Mouse (Mus musculus): ENCODE measurements around the gene Gtpbp3.
"Not testable (repeated sequence)": the region's sequence is repeated elsewhere in the genome, so short reads cannot be mapped to it uniquely, and the experiment has no call there.

Gtpbp3 gene

DNA sequence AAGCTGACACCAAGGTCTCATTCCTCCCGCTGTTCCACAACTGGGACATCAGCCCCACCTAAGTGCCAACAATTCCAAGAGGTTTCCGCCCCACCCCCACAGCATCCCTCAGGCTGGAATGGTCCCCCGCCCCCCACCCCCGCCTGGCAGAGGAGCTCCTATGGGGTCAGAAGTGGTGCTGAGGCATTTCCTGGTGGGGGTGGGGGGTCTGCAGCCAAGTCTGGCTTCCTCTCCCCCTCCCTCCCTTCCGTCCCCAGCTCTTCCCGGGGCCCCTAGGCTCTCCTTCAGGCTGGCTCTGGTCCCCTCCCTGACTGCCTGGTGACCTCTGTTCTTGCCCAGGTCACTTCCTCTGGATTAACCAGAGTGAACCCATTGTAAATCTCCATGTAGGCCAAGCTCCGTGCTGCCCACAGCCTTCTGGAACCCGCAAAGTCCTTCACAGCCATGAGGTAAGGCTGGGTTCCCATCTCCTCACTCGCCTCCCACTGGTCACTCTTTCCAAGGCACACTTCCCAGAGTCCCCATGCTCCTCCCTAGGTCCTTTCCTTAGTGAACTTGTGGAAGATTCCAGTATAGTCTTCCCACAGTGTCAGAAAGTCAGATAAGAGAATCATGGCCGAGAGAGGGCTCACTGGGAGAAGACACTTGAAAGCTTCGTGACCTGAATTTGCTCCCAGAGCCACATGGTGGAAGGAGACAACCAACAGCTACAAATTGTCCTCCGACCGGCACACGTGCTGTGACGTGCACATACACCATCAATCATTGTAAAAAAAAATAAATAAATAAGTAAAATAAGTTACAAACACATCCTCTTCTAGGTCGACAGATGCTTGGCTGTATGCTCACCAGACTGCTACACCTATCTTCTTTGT, 11.2 kb downstream of the Gtpbp3 start:
- DNase-seq: peak; percentile 94

DNA sequence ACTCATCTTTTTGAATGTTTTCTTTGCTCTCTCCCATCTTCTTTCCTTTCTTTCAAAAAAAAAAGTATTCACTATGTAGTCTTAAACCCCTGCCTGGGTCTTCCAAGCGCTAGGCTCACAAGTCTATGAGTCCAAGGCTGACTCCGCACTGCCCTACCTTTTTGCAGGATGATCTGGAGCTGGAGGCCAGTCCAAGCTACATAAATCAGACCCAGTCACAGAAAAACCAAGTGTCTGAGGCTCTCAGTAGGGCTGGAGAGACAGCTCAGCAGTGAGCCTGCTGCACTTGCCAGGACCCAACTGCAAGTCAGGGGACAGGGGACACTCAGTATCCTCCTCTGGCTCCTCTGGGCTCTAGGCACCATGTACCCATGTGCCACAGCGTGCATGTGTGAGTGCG, 16.4 kb downstream of the Gtpbp3 start:
- DNase-seq: no peak

DNA sequence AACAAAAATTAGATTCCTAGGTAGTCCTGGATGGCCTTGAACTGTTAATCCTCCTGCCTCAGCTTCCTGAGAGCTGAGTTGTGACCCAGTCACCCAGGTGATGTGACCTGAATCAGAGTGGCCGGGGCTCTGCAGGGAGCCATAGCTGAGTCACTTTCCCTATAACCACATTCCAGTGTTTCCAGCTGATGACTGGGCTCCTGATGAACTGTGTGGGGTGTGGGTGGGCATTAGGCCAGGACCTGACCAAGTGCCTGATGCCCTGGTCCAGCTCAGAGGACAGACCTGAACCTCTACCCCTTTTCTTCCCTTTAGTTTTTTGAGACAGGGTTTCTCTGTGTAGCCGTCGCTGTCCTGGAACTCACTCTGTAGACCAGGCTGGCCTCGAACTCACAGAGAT, 17.4 kb downstream of the Gtpbp3 start:
- DNase-seq: no peak

DNA sequence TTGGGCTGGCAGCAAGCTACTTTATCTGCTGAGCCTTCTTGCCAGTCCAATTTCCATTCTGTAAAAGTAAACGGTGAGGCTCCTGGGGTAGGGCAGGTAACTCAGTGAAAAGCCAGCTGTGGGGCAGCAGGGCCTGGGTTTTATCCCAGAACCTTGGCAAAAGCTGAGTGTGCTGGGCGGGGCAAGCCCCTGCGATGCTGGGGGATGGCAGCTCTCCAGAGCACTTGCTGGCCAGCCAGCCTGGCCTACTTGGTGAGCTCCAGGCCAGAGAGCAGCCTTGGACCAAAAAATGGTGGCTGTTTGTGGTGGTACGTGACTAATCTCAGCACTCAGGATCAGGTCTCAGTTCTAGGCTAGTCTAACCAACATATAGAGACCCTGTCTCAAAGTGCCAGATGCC, 18.1 kb downstream of the Gtpbp3 start:
- peak; percentile 93 for DNase-seq

DNA sequence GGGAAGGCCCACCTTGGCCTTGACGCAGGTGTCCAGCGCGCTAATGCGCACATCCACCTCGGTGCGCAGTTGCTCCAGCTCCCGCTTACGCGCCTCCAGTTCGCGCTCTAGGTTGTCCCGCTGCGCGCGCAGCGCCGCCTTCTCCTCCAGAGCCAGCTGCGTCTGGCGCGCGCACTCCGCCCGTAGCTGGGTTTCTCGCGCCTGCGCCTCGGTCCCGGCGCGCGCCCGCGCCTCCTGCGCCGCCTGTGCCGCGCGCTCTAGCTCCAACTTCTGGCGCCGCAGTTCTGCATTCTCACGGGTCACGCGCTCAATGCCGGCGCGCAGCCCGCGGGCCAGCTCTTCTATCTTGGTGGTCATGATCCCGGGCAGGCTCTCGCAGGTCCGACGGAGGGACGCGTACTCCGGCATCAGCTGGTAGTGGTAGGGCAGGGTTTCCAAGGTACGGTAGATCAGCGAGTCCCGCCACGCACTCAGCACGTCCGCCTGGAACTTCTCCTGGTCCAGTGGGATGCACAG, 19.7 kb downstream of the Gtpbp3 start:
- DNase-seq: peak; percentile 99

DNA sequence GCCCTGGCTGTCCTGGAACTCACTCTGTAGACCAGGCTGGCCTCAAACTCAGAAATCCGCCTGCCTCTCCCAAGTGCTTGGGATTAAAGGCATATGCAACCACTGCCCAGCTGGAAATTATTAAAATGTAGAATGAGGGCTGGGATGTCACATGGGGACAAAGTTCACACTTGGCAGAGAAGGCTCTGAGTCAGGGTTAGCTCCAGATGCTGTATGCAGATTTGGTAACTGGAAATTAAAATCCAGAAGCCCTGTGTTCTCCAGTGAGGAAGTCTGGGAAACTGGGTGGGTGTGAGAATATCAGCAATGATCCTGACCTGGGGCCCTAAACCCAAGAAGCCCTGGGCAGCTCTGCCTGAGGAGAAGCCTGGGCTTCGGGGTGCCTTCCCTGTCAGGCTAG, 21.4 kb downstream of the Gtpbp3 start:
- peak; percentile 94 for DNase-seq

DNA sequence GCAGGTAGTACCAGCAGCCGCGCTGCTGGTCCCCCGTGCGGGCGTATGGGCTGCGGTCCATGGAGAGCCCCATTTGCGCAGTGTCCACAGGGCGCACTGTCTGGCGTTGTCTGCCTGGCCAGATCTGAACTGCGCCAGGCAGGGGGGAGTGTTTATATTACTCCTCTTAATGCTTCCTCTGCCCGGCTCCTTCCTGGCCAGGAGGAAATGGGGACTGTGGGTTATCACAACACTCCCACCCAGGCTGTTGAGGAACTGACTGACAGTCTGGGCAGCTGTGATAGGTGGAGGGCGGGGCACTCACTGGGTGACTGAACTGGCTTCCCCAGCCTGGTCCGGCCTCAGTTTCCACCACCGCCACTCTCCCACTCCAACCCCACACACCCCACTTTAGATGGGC, 23.7 kb downstream of the Gtpbp3 start, which contains the start of gene Plvap:
Plvap (minus strand) TSS at position 109 of the 400 bp plus-strand sequence.
- DNase-seq: peak; percentile 95

DNA sequence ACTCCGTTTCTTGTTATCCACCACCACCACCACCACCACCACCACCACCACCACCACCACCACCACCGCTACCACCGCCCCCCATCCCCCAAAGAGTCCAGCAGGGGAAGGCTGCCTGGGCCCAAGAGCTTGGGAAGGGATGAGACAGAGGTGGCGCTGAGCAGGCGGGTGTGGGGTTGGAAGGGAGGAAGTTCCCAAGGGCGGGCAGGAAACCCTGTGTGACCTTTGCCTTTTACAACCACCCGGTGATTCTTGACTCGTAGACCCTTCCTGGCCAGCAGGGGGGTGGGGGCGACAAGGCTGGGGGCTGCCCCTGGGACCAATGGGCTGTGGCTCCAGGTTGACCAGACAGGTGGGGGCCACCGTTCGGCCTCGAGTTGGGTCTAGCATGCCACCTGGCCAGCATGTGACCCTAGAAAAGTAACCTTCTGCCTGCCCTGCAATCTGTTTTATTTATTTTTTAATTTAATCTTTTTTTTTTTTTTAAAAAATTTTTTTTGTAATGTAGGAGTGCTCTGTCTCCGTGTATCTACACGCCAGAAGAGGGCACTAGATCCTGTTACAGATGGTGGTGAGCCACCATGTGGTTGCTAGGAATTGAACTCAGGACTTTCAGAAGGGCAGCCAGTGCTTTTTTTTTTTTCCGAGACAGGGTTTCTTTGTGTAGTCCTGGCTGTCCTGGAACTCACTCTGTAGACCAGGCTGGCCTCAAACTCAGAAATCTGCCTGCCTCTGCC, 25.3 kb downstream of the Gtpbp3 start:
- DNase-seq: no peak

DNA sequence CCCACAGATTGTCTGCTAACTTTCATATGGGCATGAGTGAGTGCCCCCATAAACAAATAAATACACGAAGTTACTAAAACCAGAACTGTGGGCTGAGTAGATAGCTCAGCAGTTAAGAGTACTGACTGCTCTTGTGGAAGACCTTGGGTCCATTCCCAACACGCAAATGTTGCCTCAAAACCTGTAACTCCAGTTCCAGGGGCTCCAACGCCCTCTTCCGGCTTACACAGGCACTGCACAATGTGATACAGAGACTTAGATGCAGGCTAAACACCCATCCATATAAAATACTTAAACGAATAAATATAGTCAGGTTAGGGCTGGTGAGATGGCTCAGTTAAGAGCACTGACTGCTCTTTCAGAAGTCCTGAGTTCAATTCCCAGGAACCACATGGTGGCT, 27.1 kb downstream of the Gtpbp3 start:
- no peak for DNase-seq

DNA sequence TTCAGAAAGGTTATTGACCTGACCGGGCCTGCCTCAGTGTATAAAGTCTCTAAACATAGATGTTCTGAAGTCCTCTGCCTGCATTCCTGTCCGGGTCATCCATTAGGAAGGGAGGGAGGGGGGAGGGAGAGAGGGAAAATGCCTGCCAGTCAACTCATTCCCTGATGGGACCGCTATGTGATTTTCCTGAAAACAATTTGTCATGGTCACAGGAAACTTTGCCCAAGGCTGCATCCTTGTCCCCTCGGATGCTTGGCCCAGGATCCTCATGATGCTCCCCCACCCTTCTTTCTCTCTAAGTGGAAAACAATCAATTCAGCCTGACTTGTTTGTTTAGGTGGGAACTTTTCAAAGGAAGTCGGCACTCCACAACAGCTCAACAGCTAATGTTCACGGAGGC, 28.9 kb downstream of the Gtpbp3 start:
- DNase-seq: no peak

DNA sequence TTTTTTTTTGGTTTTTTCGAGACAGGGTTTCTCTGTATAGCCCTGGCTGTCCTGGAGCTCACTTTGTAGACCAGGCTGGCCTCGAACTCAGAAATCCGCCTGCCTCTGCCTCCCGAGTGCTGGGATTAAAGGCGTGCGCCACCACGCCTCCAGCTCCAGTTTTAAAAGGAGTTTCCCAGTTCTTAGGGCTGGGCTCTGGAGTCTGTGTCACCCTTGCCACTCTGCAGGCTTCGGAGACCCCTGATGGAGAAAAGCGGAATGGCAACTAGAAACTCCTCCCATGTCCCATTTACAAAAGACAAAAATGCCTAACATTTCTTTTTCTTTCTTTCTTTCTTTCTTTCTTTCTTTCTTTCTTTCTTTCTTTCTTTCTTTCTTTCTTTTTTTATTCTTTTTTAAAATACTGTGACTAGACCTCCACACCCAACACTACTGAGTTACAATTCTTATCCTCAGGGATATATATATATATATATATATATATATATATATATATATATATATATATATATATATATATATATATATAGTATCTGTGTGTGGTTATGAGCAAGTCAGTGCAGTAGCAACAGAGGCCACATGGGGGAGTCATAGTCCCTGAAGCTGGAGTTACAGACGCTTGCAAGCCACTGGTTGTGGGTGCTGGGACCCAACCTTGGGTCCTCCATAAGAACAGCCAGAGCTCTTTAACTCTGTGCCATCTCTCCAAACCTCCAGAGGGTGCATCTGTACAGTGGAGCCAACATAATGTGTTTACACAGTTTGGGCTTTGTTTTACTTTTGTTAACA, 31.3 kb downstream of the Gtpbp3 start:
- DNase-seq: not testable (repeated sequence)

DNA sequence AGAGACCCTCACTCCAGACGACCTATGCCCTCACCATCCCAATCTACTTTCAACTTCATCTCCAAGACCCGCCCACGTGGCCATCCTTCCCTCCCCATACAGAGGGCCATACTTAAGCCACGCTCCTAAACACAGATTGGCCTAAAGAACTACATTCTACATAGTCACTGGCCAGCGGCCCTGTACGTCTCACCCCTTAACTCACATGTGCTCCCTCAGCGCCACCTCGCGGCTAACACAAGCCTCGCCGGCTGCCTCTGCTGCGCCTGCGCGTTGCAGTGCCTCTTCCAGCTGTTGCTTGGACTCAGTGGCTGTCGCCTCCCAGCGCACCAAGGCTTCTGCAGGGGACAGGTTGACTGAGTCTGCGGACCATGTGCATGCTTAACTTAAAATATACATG, 33.7 kb downstream of the Gtpbp3 start:
- DNase-seq: peak; percentile 99

DNA sequence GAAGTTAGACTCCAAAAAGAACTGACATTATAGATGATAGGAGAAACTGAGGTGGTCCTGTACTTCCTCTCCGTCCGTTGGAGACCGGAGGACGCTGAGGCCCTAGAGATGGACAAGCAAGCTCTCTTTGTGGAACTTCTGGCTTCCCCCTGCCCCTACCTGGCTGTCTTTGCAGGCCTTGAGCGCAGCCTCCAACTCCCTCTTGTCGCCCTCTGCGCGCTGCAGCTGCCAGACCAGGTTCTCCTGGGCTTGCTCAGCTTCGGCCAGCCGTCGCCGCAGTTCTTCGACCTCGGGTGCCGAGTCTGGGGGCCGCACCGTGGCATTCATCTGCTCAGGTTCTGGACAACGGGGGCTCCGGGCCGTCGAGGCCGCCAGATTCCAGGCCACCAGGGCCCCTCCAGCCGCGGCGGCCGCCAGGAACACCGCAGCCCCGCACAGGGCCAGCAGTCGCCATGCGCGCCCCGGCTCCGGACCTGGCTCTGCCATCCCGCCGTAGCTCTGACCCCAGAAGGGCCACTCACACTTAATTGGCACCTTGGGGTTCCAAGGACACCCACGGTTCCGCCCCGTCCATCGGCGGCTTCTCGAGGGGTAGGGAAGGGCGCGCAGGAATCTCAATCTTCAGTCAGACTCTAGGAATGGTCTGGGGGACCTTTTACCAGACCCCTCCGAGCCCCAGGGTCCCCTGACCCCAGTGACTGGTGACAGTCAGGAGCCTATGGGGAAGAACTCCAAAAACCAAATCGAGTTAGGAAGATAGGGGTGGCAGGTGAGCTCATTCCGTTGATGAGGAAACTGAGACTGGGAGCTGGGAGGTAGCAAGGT, 37.5 kb downstream of the Gtpbp3 start, which contains the start of gene Ccdc194:
Ccdc194 (minus strand) TSS at position 486 of the 825 bp plus-strand sequence.
- DNase-seq: peak; percentile 91

DNA sequence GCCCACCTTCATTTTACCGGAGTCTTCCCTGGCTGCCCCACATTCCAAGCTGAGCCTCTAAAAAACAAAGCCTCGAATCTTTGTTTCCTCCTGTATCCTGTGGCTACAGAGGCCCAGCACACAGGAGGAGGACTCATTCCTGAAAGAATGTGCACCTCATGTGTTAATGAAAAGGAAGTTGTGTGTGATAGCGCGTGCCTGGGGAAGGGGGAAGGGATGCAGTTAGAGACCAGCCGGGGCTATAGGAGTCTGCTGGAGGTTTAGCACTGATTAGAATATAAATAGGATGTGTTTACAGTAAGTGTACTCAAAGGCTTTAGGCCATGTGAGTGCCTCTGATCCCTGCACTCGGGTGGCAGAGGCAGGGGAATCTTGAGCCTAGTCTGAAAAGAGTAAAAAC, 38.4 kb downstream of the Gtpbp3 start:
- DNase-seq: peak; percentile 91

DNA sequence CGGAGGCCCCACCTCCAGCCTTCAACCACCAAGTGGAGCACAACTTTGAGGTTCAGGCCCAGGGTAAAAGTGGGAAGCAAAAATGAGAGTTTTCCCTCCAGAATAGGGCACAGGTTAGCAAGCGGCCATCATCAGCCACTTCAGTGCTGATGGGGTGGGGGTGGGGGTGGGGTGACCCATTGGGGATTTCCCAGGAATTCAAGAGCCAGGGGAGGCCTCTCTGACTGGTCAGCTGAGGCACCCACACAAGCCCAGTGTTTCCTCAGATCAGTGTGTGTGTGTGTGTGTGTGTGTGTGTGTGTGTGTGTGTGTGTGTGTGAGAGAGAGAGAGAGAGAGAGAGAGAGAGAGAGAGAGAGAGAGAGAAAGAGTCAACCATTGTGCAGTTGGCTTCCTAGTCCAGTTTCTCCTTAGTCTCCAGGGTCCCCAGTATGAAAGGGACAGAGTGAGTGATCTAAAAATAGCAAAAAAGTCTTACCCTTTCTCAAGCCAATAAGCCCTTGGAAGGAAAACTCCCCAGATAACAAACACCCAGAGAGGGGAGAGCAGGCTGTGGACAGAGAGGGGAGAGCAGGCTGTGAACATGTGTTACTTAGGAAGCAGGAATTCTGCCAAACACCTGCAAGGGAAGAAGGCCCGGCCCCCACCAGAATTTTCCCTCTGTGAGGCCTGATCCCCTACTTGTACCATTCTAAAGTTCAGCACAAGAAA, 39.4 kb downstream of the Gtpbp3 start:
- peak; percentile 94 for DNase-seq

DNA sequence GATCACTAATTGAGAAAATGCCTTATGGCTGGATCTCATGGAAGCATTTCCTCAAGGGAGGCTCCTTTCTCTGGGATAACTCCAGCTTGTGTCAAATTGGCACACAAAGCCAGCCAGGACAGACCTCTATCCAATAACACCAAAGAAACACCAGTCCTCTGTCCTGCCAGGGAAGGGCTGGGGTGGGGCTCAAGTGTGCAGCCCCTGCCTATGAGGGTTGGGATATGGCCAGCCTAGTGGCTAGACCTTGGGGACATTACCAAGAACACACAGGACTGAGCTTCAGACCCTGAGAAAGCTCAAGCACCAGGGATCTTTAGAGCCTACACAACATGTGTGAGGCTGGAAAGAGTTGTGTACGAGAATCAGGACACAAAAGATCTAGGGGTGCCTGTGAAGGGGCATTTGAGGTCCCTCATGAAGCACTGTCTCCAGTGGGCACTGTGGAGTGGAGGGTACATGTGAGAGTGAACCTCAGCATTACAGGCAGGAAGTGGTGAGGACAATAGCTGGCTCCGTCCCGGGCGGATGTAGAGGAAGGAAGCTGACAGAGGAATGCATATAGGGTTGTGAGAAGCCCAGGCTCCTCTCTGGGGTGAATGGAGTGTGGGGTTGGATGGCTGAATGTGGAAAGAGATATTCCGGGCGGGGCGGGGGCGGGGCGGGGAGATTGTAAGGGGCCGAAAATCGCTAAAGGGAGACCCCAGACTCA, 40.6 kb downstream of the Gtpbp3 start:
- peak; percentile 98 for DNase-seq

DNA sequence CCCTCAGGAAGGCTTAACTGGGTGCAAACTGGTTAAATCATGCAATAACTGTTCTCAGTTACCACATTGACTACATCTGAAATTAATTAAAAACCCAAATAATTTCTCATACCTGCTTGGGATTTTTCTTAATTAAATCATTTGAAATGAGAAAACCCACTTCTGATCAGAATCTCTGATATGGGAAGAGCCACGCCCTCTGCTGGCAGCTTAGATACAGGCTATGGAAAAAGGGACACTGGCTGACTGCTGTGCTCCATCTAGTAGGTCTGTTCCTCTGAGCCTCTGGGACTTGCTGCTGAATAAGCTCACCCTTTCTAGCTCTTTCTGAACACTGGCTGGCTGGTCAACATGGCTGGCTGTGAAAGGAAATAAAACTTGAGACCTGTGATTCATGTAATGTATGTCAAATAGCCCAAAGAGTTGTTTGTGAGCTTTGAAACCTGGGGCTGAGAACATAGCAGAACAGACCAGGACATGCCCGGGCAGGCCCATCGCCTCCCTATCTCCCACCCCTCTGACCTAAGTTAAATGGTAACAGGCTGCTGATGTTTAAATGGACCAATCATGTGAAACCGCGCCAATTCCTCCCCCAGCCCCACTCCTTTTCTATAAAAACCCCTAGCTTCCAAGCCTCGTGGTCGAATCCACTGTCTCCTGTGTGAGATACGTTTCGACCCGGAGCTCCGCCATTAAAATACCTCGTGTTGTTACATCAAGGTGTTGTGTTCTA, 43.0 kb downstream of the Gtpbp3 start:
- DNase-seq: peak; percentile 92

DNA sequence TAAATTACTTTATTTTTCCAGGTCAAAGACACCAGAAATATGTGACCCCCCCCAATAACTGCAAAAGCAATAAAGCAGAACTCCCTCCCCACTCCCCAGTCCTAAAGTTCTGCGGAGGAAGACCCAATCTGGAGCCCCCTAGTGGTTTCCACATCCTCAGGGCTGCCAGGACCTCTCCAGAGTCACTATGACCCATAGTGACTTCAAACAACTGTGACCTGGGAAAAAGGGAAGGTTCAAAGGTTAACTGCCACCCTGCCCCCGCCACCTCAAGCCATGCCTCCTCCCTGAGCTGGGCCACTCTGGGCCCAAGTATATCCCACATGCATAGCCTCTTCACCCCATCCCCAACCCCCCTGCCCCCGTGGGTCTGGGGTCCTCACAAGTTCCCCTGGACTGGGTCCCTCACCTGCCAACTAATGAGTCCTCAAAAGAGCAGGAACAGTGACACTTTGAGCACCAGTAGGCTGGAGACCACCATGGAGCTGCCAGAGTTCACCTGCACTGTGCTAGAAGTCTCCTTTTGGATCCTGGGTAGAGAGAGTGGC, 46.4 kb downstream of the Gtpbp3 start:
- peak; percentile 93 for DNase-seq

DNA sequence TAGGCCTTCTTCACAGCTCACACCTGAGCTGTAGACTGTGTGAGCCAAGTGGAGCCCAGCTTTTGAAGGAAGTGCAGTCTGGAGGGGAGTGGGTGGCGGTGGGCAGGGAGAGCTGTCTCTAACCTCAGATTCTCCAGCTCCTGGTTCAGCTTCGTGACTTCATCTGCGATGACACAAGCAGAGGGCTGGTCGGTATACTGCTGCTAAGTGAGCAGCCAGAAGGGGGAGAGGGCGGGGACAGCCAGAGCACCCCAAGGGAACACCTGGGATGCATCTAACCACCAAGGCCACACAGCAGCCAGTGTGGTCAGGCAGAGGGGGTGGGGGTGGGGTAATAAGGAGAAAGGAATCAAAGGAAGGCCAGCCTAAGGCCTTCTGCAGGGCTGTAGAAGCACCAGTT, 47.8 kb downstream of the Gtpbp3 start:
- DNase-seq: peak; percentile 89
